Mouse (Mus musculus): ENCODE results near the gene Nrp2. TPM values are rescaled to one million over a fixed set of nuclear protein-coding genes. Genes with fewer than 3 reads are reported as not detected.
A peak's percentile ranks its signal among the peaks of the same experiment; 100 is the strongest.

Nrp2 gene
- polyA plus RNA-seq, 1 experiment: 17.1 TPM

- no peak for DNase-seq
- peak overlapping the region; percentile 4 for H3K27ac ChIP-seq (ENCODE audit: insufficient read depth, low read depth, low read length)
- no peaks in the 10 kb centered on the region for H3K36me3 ChIP-seq (ENCODE audit: control insufficient read depth, insufficient read depth, low read length)
- H3K27me3 ChIP-seq (replicated peaks; ENCODE audit: control insufficient read depth, insufficient read depth, low read length): no peaks in the 10 kb centered on the region; the same call in none of the 2 replicates
- TF ChIP-seq POLR2A (IDR thresholded peaks at IDR 0.05; ENCODE audit: low read depth, low read length) (no peak), CTCF (conservative IDR thresholded peaks at IDR 0.05; ENCODE audit: insufficient read depth, insufficient read length, low read depth, low read length) (no peak)
- WGBS: 31% methylated on average over 18 of the region's 18 CpGs
- H3K4me3 ChIP-seq (ENCODE audit: insufficient read depth, low read depth, low read length): peak overlapping the region; percentile 84
- H3K4me1 ChIP-seq (ENCODE audit: control insufficient read depth, insufficient read depth, low read length): 0 out of 2 replicates have a peak, but pooled peaks cover 3% of the 10 kb centered on the region
These were observed 2.5 kb downstream of the Nrp2 start for GRCm38 (mm10) chr1:62705517-62705981.

- DNase-seq: peak; percentile 65
- Histone ChIP-seq H3K27ac (ENCODE audit: insufficient read depth, low read depth, low read length) (peak overlapping the region; percentile 4), H3K4me3 (ENCODE audit: insufficient read depth, low read depth, low read length) (peak overlapping the region; percentile 84), H3K36me3 (ENCODE audit: control insufficient read depth, insufficient read depth, low read length) (no peaks in the 10 kb centered on the region), H3K4me1 (ENCODE audit: control insufficient read depth, insufficient read depth, low read length) (0 out of 2 replicates have a peak, but pooled peaks cover 3% of the 10 kb centered on the region), H3K27me3 (replicated peaks; ENCODE audit: control insufficient read depth, insufficient read depth, low read length) (no peaks in the 10 kb centered on the region; the same call in none of the 2 replicates)
- TF ChIP-seq POLR2A (IDR thresholded peaks at IDR 0.05; ENCODE audit: low read depth, low read length) (no peak), CTCF (conservative IDR thresholded peaks at IDR 0.05; ENCODE audit: insufficient read depth, insufficient read length, low read depth, low read length) (no peak)
- WGBS: 2% methylated on average over 73 of the region's 73 CpGs
These were observed 3.3 kb downstream of the Nrp2 start for GRCm38 (mm10) chr1:62706085-62707021.

GRCm38 (mm10) chr1:62707101-62707912 lies 4.2 kb downstream of the Nrp2 start:
- Histone ChIP-seq H3K27ac (ENCODE audit: insufficient read depth, low read depth, low read length) (peak overlapping the region; percentile 18; the same call in 1 of the 2 replicates), H3K27me3 (replicated peaks; ENCODE audit: control insufficient read depth, insufficient read depth, low read length) (no peaks in the 10 kb centered on the region; the same call in none of the 2 replicates)
- WGBS: 2% methylated on average over 35 of the region's 35 CpGs

GRCm38 (mm10) chr1:62707913-62708860 lies 5.1 kb downstream of the Nrp2 start:
- H3K27ac ChIP-seq (ENCODE audit: insufficient read depth, low read depth, low read length): no peak overlapping the region
- 39% methylated on average over 17 of the region's 17 CpGs for WGBS
- no peaks in the 10 kb centered on the region for H3K4me1 ChIP-seq (ENCODE audit: control insufficient read depth, insufficient read depth, low read length)
- no peaks in the 10 kb centered on the region for H3K36me3 ChIP-seq (ENCODE audit: control insufficient read depth, insufficient read depth, low read length)
- H3K4me3 ChIP-seq (ENCODE audit: insufficient read depth, low read depth, low read length): no peak overlapping the region
- H3K27me3 ChIP-seq (replicated peaks; ENCODE audit: control insufficient read depth, insufficient read depth, low read length): no peaks in the 10 kb centered on the region; the same call in 1 of the 2 replicates
- no peak for DNase-seq
- TF ChIP-seq CTCF (conservative IDR thresholded peaks at IDR 0.05; ENCODE audit: insufficient read depth, insufficient read length, low read depth, low read length): no peak
- TF ChIP-seq POLR2A (IDR thresholded peaks at IDR 0.05; ENCODE audit: low read depth, low read length): no peak

More at GRCm38 (mm10) chr1:62707101-62707912, 4.2 kb downstream of the Nrp2 start:
- 0 out of 2 replicates have a peak, but pooled peaks cover 3% of the 10 kb centered on the region for H3K4me1 ChIP-seq (ENCODE audit: control insufficient read depth, insufficient read depth, low read length)
- peak overlapping the region; percentile 84 for H3K4me3 ChIP-seq (ENCODE audit: insufficient read depth, low read depth, low read length)
- TF ChIP-seq CTCF (conservative IDR thresholded peaks at IDR 0.05; ENCODE audit: insufficient read depth, insufficient read length, low read depth, low read length) (0 out of 2 replicates have a peak, but pooled peaks have one; percentile 16), POLR2A (IDR thresholded peaks at IDR 0.05; ENCODE audit: low read depth, low read length) (no peak)
- no peak for DNase-seq
- H3K36me3 ChIP-seq (ENCODE audit: control insufficient read depth, insufficient read depth, low read length): no peaks in the 10 kb centered on the region

GRCm38 (mm10) chr1:62709770-62710335 lies 6.8 kb downstream of the Nrp2 start:
- H3K27ac ChIP-seq (ENCODE audit: insufficient read depth, low read depth, low read length): 0 out of 2 replicates have a peak overlapping the region, but pooled peaks have one; percentile 15
- WGBS: 38% methylated on average over 5 of the region's 5 CpGs
- no peaks in the 10 kb centered on the region for H3K27me3 ChIP-seq (replicated peaks; ENCODE audit: control insufficient read depth, insufficient read depth, low read length)
- H3K4me1 ChIP-seq (ENCODE audit: control insufficient read depth, insufficient read depth, low read length): no peaks in the 10 kb centered on the region
- no peaks in the 10 kb centered on the region for H3K36me3 ChIP-seq (ENCODE audit: control insufficient read depth, insufficient read depth, low read length)
- TF ChIP-seq CTCF (conservative IDR thresholded peaks at IDR 0.05; ENCODE audit: insufficient read depth, insufficient read length, low read depth, low read length): no peak
- no peak for TF ChIP-seq POLR2A (IDR thresholded peaks at IDR 0.05; ENCODE audit: low read depth, low read length)
- H3K4me3 ChIP-seq (ENCODE audit: insufficient read depth, low read depth, low read length): no peak overlapping the region
- DNase-seq: peak; percentile 49

Data from kidney, adult 2 months (tissue).